Mouse (Mus musculus) spleen, adult 18-20 months (tissue): Measurements from ENCODE around the gene Phyhipl.

Experiments used
- DNase-seq, 2 experiments: peaks; one replicate each; pipeline ENCODE4 v3.0.0; 2022; ENCODE audit warnings: mixed read lengths in 2 of 2

Gene Phyhipl

GRCm38 (mm10) chr10:70530185-70530823 lies 125.5 kb downstream of the Phyhipl start:
- DNase-seq: no peak

GRCm38 (mm10) chr10:70521379-70521778 lies 134.4 kb downstream of the Phyhipl start:
- no peak for DNase-seq

GRCm38 (mm10) chr10:70520143-70521131 lies 135.3 kb downstream of the Phyhipl start:
- DNase-seq: no peak

GRCm38 (mm10) chr10:70519640-70520099 lies 136.1 kb downstream of the Phyhipl start:
- DNase-seq: no peak

GRCm38 (mm10) chr10:70516661-70517060 lies 139.1 kb downstream of the Phyhipl start:
- no peak for DNase-seq

GRCm38 (mm10) chr10:70514848-70515247 lies 140.9 kb downstream of the Phyhipl start:
- DNase-seq: no peak

GRCm38 (mm10) chr10:70507880-70508279 lies 147.9 kb downstream of the Phyhipl start:
- DNase-seq: no peak
